Mouse (Mus musculus) lung, postnatal 0 days (tissue): ENCODE results near the gene Msi2.

ENCODE experiments used
- CTCF ChIP-seq: IDR thresholded peaks from 2 replicates; pipeline ENCODE4 v1.5.1; 2016; ENCODE audit warnings: antibody characterized with exemption, mild to moderate bottlenecking
- EP300 ChIP-seq: IDR thresholded peaks from 2 replicates; pipeline ENCODE4 v1.6.1; 2016; ENCODE audit warnings: antibody characterized with exemption, mild to moderate bottlenecking, control low read depth

DNA sequence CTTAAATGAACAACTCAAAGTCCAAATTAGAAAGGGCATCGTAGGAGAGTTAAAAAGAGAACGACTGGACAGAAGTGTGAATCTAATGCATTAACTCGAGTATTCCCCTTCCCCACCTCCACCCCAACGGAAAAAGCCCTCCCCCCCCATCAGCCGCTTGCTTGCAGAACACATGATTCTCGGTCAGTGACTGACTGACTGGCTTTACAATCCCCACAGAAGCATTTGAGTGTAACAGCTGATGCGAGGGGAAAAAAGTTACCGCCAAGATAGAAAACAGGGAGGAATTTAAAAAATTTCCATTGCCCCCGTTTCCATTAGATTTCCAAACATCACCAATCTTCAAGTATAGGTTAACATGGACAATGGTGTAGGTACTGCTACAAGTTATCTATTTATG, 4.8 kb downstream of the Msi2 start:
- TF ChIP-seq CTCF (no peak), EP300 (no peak)
